24 mouse cellular contexts compared by ENCODE assay signal in the genomic region with DNA sequence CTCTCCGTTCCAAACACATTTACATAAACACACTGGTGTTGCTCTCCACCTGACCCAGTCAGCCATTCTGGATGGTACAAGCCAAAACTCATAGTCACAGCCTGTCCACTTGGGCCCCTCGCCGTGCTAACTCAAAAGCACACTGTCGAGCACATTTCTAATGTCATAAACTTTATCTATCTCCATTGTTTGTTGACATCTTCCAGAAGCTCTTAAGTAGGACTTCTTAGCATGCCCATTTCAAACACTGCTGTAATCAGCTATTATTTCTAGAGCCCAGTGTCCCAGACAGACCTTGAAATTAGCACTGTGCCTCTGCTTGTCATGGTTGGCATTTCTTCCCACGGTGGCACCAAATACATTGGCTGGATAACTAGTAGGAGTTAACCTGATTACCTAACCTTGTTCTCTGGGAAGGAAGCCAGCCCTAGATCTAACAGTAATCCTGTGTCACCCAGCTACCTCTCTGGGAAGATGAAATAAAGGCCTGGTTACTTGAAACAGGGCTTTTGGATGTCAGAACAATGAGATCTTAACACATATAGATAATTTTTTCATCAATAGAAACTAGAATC.
DNase-seq lines count a peak whose midpoint lies in the region; ATAC-seq and TF ChIP-seq lines count a peak whose summit lies in the region.
"Had no signal": no experiment of that assay in that cellular context is flagged by ENCODE, and none has a peak within 500 bp of the region (broad histone marks: within the 10 kb centered on the region; RNA-seq: fewer than 3 reads in every experiment).

No protein-coding gene starts in this region.

- H3K27ac ChIP-seq in heart, embryonic 11.5 days (ENCODE audit: low read depth, low read length): no peak overlapping the region
- H3K27ac ChIP-seq in kidney, postnatal 0 days: 0 out of 2 replicates have a peak overlapping the region, but pooled peaks have one; percentile 5
- H3K27ac ChIP-seq: embryonic facial prominence, embryonic 13.5 days; hindbrain, embryonic 14.5 days; limb, embryonic 15.5 days; midbrain, embryonic 10.5 days; neural tube, embryonic 15.5 days had no signal

- 50% methylated on average over 5 of the region's 5 CpGs for WGBS in heart, embryonic 11.5 days (ENCODE audit: insufficient replicate concordance)
- WGBS in kidney, postnatal 0 days: 72% methylated on average over 5 of the region's 5 CpGs

- H3K9me3 ChIP-seq in heart, embryonic 11.5 days (replicated peaks; ENCODE audit: control insufficient read depth, low read length): no peaks in the 10 kb centered on the region
- H3K9me3 ChIP-seq in kidney, postnatal 0 days (replicated peaks; ENCODE audit: low read length): no peaks in the 10 kb centered on the region
- H3K9me3 ChIP-seq: embryonic facial prominence, embryonic 13.5 days; limb, embryonic 15.5 days; midbrain, embryonic 10.5 days; neural tube, embryonic 15.5 days had no signal

- no peak overlapping the region; the same call in 1 of the 2 replicates for H3K4me2 ChIP-seq in heart, embryonic 11.5 days
- H3K4me2 ChIP-seq in kidney, postnatal 0 days (ENCODE audit: low read length): no peak overlapping the region
- H3K4me2 ChIP-seq: embryonic facial prominence, embryonic 13.5 days; hindbrain, embryonic 14.5 days; limb, embryonic 15.5 days; neural tube, embryonic 15.5 days had no signal

- no peak overlapping the region for H3K9ac ChIP-seq in heart, embryonic 11.5 days (ENCODE audit: low read depth, low read length)
- no peak overlapping the region for H3K9ac ChIP-seq in kidney, postnatal 0 days (ENCODE audit: low read depth, low read length)
- H3K9ac ChIP-seq: embryonic facial prominence, embryonic 13.5 days; hindbrain, embryonic 14.5 days; limb, embryonic 15.5 days; neural tube, embryonic 15.5 days had no signal

- DNase-seq in heart, adult 8-10 months (ENCODE audit: low spot score): peak; percentile 43
- no peak for DNase-seq in kidney, postnatal 0 days (ENCODE audit: low spot score)
- DNase-seq in kidney, adult 11 months: no peak
- peak; percentile 77 for DNase-seq in gonadal fat pad, adult 2 months (ENCODE audit: low read depth)
- peak; percentile 17 for DNase-seq in heart, postnatal 4 days
- DNase-seq in B cell, adult 2 months: no peak
- DNase-seq: adrenal gland, postnatal 14 days; cerebellum, adult 2 months; cerebellum, postnatal 25 days; gastrocnemius, postnatal 10 days; kidney, adult 2 months; left cerebral cortex, postnatal 4 days; lung, postnatal 10 days; thymus, adult 18-20 months; thymus, postnatal 36 days had no signal

- no peaks in the 10 kb centered on the region; the same call in 1 of the 2 replicates for H3K4me1 ChIP-seq in heart, embryonic 11.5 days (ENCODE audit: control insufficient read depth, insufficient read depth, low read length)
- no peaks in the 10 kb centered on the region for H3K4me1 ChIP-seq in kidney, postnatal 0 days (replicated peaks; ENCODE audit: insufficient read depth, low read length)
- H3K4me1 ChIP-seq: midbrain, embryonic 10.5 days; neural tube, embryonic 15.5 days had no signal

- H3K27me3 ChIP-seq in heart, embryonic 11.5 days (ENCODE audit: control insufficient read depth, insufficient read depth, low read length): no peaks in the 10 kb centered on the region
- H3K27me3 ChIP-seq in kidney, postnatal 0 days (ENCODE audit: insufficient read depth, low read length): no peaks in the 10 kb centered on the region
- H3K27me3 ChIP-seq: embryonic facial prominence, embryonic 13.5 days; limb, embryonic 15.5 days; neural tube, embryonic 15.5 days had no signal

- H3K36me3 ChIP-seq in heart, embryonic 11.5 days (ENCODE audit: control insufficient read depth, insufficient read depth, low read length): no peaks in the 10 kb centered on the region
- no peaks in the 10 kb centered on the region for H3K36me3 ChIP-seq in kidney, postnatal 0 days (ENCODE audit: insufficient read depth, low read length)
- H3K36me3 ChIP-seq: embryonic facial prominence, embryonic 13.5 days; limb, embryonic 15.5 days; midbrain, embryonic 10.5 days; neural tube, embryonic 15.5 days had no signal

- H3K4me3 ChIP-seq in heart, embryonic 11.5 days (ENCODE audit: low read depth, low read length): no peak overlapping the region
- no peak overlapping the region for H3K4me3 ChIP-seq in kidney, postnatal 0 days (replicated peaks; ENCODE audit: low read depth, low read length)
- H3K4me3 ChIP-seq: embryonic facial prominence, embryonic 13.5 days; erythroblast, embryonic 14.5 days; limb, embryonic 15.5 days; midbrain, embryonic 10.5 days; neural tube, embryonic 15.5 days had no signal

- no peak for ATAC-seq in heart, embryonic 11.5 days (replicated peaks; ENCODE audit: insufficient number of reproducible peaks, low FRiP score, low TSS enrichment)
- ATAC-seq in kidney, postnatal 0 days (replicated peaks; ENCODE audit: low FRiP score, low read depth): no peak
- ATAC-seq: forebrain, embryonic 14.5 days; inflammation-experienced regulatory T-cells, adult 6 months had no signal

- TF ChIP-seq CTCF in kidney, postnatal 0 days (IDR thresholded peaks at IDR 0.05; ENCODE audit: low read depth): no peak

Comparison
In these comparisons a context has a peak if more than half of its experiments do, and no peak if none do; other contexts are left out.
1. DNase-seq: peak in heart, adult 8-10 months (single experiment), gonadal fat pad, adult 2 months (single experiment) and heart, postnatal 4 days (single experiment); none in kidney, postnatal 0 days (single experiment), kidney, adult 11 months (single experiment) and B cell, adult 2 months (0 of 2).